Mouse (Mus musculus) right cerebral cortex, postnatal 10 days (tissue): ENCODE measurements around the gene Elmo2.
A peak's percentile ranks its signal among the peaks of the same experiment; 100 is the strongest.

Experiments used
- DNase-seq, 2 experiments: peaks; one replicate each; pipeline ENCODE4 v3.0.0; 2021; ENCODE audit warnings: low spot score in 2 of 2

The Elmo2 gene

GRCm38 (mm10) chr2:165323484-165323883 lies 2.8 kb downstream of the Elmo2 start:
- peak in 1 of 2 experiments; percentile 50 for DNase-seq

DNA sequence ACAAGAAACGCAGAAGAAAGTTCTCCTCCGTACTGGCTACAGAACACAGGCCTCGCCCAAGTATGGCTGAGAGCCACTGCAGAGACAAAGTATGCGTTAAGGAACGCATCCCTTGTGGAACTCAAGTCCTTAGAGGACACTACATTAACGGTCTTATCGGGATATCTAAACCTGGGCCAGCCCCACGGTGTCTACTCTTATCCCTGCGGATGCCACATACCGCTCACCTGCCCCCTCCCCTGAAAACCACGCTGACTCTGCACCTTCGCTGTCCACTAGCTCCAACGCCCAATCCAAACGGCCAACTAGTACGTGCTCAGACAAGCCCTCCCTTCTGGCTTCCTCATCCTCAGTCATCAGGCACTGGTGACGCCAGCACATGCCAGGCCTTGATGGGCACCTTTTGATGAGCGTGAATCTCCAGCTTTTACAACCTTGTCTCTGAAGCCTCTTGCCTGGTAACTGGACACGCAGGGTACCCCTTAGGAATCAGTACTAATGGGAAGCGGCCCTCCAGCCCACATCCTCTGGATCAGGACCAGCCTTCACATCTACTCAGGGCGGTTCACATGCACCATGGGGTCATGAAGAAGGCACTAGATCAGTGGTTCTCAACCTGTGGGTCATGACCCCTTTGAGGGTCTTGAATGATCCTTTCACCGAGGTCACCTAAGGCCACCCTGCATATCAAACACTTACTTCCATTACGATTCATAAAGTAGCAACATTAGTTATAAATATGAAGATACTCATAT lies 4.1 kb downstream of the Elmo2 start:
- no peak for DNase-seq

GRCm38 (mm10) chr2:165321381-165321888 lies 4.8 kb downstream of the Elmo2 start:
- peak; percentile 63 to 73 for DNase-seq

DNA sequence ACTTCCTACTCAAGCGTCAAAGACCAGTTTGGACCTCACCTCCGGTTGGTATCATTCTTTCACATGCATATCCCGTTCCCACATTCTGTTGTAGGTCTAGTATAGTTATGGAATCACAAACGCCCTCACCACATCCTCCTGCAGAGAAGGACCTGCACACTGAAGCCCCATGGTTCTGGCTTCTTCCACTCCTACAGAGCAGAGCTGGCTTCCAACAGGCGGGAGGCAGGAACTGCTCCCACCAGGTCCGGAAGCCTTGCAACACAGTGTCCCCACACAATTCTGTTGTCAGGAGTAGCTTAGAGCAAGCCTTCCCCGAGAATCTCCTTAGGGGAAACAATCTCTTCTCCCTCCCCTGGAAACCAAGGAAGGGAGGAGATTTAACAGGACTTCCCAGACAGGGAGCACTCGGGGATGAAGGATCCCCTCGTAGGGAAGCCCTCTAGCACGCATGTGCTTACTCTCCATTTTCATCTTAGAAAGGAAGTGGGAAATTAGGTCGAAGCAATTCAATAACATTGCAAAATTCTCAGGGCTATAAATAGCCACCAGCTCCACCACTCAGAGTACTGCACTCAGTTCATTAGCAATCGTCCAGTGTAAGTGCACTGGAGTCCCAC lies 5.6 kb downstream of the Elmo2 start:
- DNase-seq, result no peak

- no peak for DNase-seq
Observed at GRCm38 (mm10) chr2:165319503-165319902, 6.8 kb downstream of the Elmo2 start.

GRCm38 (mm10) chr2:165318941-165319340 lies 7.3 kb downstream of the Elmo2 start:
- DNase-seq, result no peak

DNA sequence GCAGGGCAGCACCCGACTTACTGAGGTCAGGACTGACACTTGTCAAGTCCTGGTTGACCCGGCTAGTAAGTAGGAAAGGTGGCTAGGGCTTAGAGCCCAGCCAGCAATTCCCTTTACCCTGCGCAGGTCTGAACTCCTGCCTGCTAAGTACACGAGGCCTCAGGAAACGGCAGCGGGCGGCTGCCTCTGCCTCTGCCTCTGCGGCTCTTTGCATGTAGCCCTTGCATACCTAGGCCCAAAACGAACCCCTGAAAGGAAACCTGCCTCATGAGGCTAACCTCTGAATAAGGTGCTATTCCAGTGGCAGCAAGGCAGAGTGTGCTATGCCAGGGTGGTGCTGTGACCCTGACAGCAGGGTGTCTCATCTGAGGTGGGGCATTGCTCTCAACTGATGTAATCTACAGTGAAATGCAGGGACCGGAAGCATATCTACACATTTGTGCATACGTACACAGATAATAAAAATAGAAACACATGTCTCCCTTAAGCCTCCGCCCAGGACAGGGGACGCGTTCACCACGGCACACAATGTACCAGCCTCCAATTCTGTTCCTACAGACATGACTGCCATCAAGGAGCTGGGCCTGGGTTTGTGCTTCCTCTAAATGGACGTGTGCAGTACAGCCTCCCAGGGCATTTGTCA lies 8.5 kb downstream of the Elmo2 start:
- DNase-seq, result no peak

DNA sequence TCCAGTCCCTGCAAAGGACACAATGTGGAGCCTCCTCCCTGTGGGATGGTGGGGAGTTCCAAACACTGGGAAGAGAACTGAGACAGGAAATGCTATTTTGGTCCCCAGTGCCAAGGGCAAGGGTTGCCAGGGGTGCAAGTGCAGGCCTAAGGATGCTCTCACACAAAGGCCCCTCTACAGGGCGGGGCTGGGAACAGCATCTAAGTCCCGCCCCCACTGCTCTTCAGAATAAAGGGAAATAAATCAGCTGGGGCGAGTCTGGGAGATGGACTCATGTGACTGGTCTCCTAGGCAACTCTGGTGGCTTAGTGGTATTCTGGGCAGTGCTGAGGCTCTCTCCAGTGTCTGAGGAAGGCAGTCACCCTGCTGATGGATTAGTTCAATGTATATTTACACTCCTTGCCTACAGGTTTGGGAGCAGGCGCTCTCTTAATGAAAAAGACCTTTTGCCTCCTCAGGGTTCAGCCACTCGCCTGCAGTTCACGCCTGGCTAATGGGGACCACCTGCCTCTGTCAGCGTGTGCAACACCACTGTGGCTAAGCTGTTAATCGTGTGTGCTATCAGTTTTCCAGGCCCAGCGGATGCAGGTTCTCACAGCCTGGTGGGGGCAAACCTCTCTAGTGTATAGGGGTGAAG lies 9.3 kb downstream of the Elmo2 start:
- peak; percentile 85 to 90 for DNase-seq

GRCm38 (mm10) chr2:165316204-165316603 lies 10.1 kb downstream of the Elmo2 start:
- DNase-seq, result no peak

DNA sequence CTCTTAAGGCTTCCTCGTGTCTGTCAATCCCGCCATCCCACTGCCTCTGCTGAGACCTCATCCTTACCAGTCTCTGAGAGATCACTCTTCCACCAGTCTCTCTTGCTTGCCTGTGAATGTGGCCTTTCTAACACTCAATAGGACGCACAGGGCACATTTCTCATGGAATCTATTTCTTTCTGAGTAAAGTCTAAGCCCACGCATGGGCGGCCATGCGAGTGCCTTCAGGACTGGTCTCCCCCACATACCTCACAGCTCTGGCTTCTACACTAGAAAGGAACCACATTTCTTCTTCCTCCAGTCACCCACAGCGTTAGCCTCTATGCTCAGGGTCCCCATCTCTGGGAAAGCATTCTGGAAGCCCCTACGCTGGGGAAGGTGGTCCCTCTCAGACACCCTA lies 12.1 kb downstream of the Elmo2 start:
- DNase-seq, result no peak

GRCm38 (mm10) chr2:165312381-165312780 lies 13.9 kb downstream of the Elmo2 start:
- DNase-seq, result no peak

GRCm38 (mm10) chr2:165311577-165311976 lies 14.7 kb downstream of the Elmo2 start:
- peak; percentile 65 to 69 for DNase-seq

- DNase-seq, result no peak
Observed at GRCm38 (mm10) chr2:165310818-165311425, 15.4 kb downstream of the Elmo2 start.

DNA sequence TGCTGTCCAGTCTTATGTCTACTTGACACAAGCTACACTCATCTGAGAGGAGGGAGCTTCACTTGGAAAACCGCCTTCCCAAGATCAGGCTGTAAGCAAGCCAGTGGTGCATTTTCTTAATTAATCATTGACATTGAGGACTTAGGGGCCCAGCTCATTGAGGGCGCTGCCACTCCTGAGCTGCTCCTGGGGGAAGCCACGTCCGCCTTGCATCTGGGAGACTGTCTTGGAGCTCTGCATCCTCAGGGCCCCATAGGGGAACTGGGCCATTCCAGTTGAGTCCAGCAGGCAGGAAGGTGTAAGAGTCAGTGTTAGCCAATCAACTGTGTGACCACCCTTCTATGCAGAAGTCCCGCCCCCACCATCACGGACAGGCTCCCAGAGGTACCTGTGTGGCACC lies 18.5 kb downstream of the Elmo2 start:
- no peak for DNase-seq

GRCm38 (mm10) chr2:165305438-165305837 lies 20.8 kb downstream of the Elmo2 start:
- no peak for DNase-seq

GRCm38 (mm10) chr2:165304819-165305218 lies 21.5 kb downstream of the Elmo2 start:
- no peak for DNase-seq

GRCm38 (mm10) chr2:165303354-165304012 lies 22.8 kb downstream of the Elmo2 start:
- no peak for DNase-seq

DNA sequence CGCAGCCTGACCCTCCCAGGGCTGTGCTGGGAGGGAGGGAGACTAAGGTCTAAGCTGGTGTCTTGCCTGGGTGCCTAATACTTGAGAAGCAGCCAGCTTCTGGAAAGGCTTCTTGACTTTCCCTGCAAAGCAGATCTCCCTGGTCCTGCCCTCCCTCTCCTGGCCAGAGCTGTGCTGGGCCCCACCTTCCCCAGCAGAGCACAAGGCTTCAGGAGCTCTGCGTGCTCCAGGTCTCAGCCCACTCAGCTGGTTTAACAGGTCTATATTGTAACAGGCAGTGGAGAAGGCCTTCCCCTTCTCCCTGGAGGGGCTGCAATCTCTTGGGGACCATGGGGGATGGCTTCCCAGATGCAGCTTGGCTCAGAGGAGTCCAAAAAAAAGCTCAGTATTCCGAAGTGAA lies 24.9 kb downstream of the Elmo2 start:
- no peak for DNase-seq

GRCm38 (mm10) chr2:165300885-165301284 lies 25.4 kb downstream of the Elmo2 start:
- no peak for DNase-seq

DNA sequence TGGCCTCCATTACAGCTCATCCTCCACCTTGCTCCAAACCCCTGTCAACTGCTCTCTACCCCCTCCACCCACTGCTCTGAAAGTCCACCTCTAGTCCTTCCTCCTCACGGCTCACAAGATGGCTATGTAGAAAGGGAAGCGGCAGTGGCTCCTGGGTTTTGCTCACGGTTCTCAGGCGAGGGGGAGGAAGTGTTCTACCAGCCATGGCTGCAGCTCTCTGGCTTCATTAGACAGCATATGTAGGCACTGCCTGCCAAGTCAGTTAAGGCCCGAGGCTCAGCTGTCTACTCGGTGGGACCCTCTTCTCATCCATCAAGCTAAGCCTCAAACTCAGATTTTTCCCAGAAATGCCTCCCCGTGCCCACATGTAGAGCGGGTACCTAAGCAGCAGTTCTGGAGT lies 25.9 kb downstream of the Elmo2 start:
- no peak for DNase-seq

DNA sequence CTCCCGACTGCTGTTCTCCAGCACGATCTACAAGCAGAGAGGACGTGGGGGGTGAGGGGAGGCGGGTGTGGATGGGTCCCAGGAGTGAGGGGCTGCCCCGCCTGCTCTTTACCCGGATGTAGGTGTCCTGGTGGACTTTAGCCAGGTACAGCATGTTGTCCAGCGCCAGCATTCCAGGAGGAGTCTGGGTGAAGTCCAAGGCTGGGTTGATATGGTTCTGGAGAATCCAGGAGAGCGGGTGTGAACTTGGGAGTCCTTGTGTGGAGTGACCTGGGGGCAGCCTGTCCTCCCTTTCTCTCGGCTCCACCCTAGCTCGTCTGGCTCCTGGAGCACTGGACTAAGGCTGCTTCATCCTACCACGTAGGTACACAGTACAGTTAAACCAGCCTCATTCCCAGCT lies 28.9 kb downstream of the Elmo2 start:
- DNase-seq, result no peak
